Mouse (Mus musculus) spleen, postnatal 36 days (tissue): ENCODE measurements around the gene Klrk1.
"Not testable (repeated sequence)": the region's sequence is repeated elsewhere in the genome, so short reads cannot be mapped to it uniquely, and the experiment has no call there.

Experiments
- DNase-seq, 2 experiments: peaks; one replicate each; pipeline ENCODE4 v3.0.0; 2022; ENCODE audit warnings: low spot score in 2 of 2, mixed read lengths in 1 of 2

Klrk1 gene

DNA sequence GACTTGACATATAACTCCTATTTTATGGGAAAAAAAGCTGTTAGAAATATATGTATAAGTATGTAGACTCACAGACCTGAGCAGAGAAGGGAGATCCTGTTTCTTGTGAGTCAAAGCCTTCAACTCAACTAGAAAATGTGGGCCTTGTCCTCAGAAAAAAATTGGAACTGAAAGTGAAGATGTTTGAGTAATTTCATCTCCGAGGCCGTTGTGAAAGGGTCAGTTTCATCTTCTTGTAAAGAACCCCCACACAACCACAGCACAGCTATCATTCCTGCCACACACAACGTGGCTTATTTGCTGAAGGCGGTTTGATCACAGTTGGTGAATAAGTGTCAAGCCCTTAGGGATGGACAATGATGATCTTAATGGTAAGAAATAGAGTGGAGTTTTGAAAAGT is at the start of gene Klrk1:
Gene Klrk1 (minus strand): TSS at position 130 of the 400 bp plus-strand sequence.
- no peak for DNase-seq

- not testable (repeated sequence) for DNase-seq
Measured at GRCm38 (mm10) chr6:129661301-129661700, 37.6 kb upstream of the Klrk1 start.

- DNase-seq = not testable (repeated sequence)
Measured at GRCm38 (mm10) chr6:129660589-129660988, 36.9 kb upstream of the Klrk1 start, which contains the start of gene Klrc2. Gene Klrc2, minus strand, starts transcription at chr6:129660689.

- DNase-seq = not testable (repeated sequence)
Measured at GRCm38 (mm10) chr6:129644054-129644453, 20.4 kb upstream of the Klrk1 start.

DNA sequence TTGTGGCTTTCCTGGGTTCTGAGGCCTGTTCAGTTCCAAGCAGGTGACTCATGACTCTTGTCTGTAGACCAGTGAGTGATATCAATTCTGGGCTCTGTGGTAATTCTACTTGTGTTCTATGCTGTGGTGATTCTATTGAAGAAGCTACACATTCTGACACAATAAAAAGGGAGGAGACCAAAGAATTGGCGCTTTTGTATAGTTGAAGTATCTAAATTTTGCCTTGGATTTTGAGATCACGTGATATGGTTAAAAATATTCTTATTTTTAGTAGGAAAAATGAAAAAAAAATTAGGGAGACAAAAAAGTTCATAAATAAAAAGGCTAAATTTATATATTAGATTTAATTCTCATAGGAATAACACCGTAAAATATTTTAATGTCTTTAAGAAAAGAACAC is 19.6 kb upstream of the Klrk1 start, which contains the start of gene Klrc3:
Gene Klrc3 (minus strand): TSS at position 101 of the 400 bp plus-strand sequence.
- not testable (repeated sequence) for DNase-seq

- DNase-seq = not testable (repeated sequence)
Measured at GRCm38 (mm10) chr6:129631046-129631445, 7.4 kb upstream of the Klrk1 start.

DNA sequence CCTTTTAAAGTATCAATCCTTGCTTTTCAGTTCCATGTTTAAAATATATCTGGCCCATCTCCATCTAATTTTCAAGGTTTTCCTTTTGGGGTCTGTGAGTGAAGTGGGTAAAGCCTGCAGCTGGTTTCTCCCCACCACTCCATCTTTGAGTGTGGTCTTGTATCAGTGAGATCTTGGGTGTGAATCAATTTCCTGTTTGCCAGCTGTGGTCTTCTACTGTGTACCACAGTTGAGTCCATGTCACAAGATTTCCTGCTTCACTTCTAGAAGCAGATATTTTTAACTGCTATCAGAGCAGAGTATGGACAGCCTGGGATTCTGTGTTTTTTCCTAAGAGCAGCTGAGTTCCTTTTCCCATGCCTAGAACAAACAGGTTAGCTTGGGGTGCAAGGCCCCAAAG is 15.3 kb downstream of the Klrk1 start:
- DNase-seq = peak; percentile 39 to 49

DNA sequence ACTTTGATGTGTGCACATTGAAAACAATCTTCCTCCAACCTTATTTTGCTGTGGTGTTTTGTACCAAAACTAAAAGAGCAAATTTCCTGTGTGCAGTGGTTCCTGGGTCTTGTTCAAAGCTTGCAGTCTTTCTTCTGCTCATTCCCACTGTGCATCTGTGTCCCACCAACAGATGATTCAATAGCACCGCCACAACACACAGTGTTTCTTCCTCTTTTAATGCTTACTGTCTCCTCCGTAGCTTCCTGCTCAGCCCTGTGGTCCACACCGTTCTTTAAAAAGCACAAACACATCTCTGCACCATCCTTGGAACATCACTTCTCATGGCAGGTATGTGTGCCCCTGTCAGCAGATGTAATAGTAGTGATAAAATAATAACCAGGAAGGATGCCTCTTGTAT is 32.2 kb downstream of the Klrk1 start, which contains the start of gene Klrd1:
Gene Klrd1 (plus strand): TSS at position 275 of the 400 bp plus-strand sequence.
- peak; percentile 34 to 54 for DNase-seq

GRCm38 (mm10) chr6:129583014-129583413 is 40.6 kb downstream of the Klrk1 start:
- DNase-seq = no peak

- DNase-seq = no peak
Measured at GRCm38 (mm10) chr6:129581896-129582295, 41.8 kb downstream of the Klrk1 start.

GRCm38 (mm10) chr6:129581274-129581673 is 42.4 kb downstream of the Klrk1 start:
- DNase-seq = peak; percentile 19 to 25

GRCm38 (mm10) chr6:129577605-129578004 is 46.1 kb downstream of the Klrk1 start, which contains the start of gene Klre1:
Gene Klre1, plus strand, starts transcription at chr6:129577905.
- DNase-seq = no peak

DNA sequence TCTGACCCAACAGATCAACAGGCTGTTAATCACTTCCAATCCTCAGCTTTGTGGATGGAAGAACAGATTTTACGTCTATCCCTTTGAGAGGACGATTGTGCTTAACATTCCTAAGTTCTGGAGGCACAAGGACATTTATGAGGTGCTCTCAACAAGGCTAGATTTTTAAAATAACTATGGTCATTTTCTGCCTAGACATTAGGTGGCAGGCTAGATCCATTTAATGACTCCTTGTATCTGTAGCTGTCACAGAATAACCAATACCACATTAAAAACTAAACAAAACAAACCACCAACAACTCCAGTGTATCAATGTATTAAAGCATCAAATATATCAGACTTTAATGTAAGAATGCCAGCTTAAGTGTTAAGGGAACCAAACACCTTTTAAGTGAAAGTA is 48.3 kb downstream of the Klrk1 start:
- no peak for DNase-seq

DNA sequence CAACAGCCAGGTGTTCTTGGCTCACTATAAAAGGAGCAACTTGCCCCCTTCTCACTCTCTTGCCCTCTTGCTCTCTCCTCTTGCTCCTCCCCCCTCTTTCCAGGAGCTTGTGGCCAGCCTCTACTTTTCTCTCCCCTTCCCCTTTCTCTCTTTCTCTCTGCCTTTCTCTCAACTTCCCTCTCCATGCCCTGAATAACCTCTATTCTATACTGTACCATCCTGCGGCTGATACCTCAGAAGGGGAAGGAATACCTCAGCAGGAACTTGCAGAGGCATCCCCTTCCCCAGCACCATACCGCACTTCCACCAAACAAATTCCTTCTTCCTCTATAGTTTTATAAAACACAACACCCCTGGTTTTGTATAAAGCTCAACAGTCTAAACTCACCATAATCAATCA is 58.4 kb downstream of the Klrk1 start:
- DNase-seq = no peak
